Mouse (Mus musculus) forebrain, embryonic 15.5 days (tissue): ENCODE data around the gene Cks1b. TPM values are rescaled to one million over a fixed set of nuclear protein-coding genes. Genes with fewer than 3 reads are reported as not detected.

Source experiments
- ATAC-seq: fragments of 200-750 bp; cut with Nextera tagmentation; replicated peaks from 2 replicates; pipeline ENCODE4 v1.8.0; 2017; ENCODE audit warnings: mild to moderate bottlenecking, moderate TSS enrichment, moderate library complexity
- H3K27ac ChIP-seq: fragments of 300-500 bp; sonication (generic); replicated peaks from 2 replicates; pipeline ENCODE4 v1.5.1; 2015; ENCODE audit warnings: mild to moderate bottlenecking, inconsistent platforms
- H3K27me3 ChIP-seq: fragments of 300-500 bp; sonication (generic); 2 replicates; pipeline ENCODE4 v1.6.1; 2015; ENCODE audit warnings: inconsistent platforms
- H3K36me3 ChIP-seq: fragments of 300-500 bp; sonication (generic); 2 replicates; pipeline ENCODE4 v1.6.1; 2015; ENCODE audit warnings: mild to moderate bottlenecking, inconsistent platforms
- H3K4me1 ChIP-seq: fragments of 300-500 bp; sonication (generic); 2 replicates; pipeline ENCODE4 v1.6.1; 2015; ENCODE audit warnings: inconsistent platforms
- H3K4me2 ChIP-seq: fragments of 300-500 bp; sonication (generic); replicated peaks from 2 replicates; pipeline ENCODE4 v1.6.1; 2015; ENCODE audit warnings: mild to moderate bottlenecking, inconsistent platforms
- H3K4me3 ChIP-seq: fragments of 300-500 bp; sonication (generic); 2 replicates; pipeline ENCODE4 v1.5.1; 2015; ENCODE audit warnings: mild to moderate bottlenecking, inconsistent platforms
- H3K9ac ChIP-seq: fragments of 300-500 bp; sonication (generic); replicated peaks from 2 replicates; pipeline ENCODE4 v1.6.1; 2015; ENCODE audit warnings: mild to moderate bottlenecking, inconsistent platforms
- H3K9me3 ChIP-seq: fragments of 300-500 bp; sonication (generic); 2 replicates; pipeline ENCODE4 v1.6.1; 2016; ENCODE audit warnings: inconsistent platforms
- WGBS: fragments of 180-500 bp; shearing (Covaris S2); methylation state at CpG from one replicate; pipeline ENCODE4 v1.1.7; 2015; ENCODE audit warnings: mixed read lengths; 5-methylcytosine and 5-hydroxymethylcytosine counted together
- polyA plus RNA-seq: library from polyadenylated mRNA; unstranded; fragments of >200 nt; fragmentation: Nextera tagmentation; extraction: Ambion mirVana; gene quantifications from 2 replicates; pipeline ENCODE4 v1.2.1, GENCODE M21; 2015

Gene Cks1b
- polyA plus RNA-seq, 1 experiment from 2014 or later, result 165 TPM

- no peak overlapping the region for H3K9ac ChIP-seq
- WGBS, result 49% methylated on average over 12 of the region's 12 CpGs
Observed at GRCm38 (mm10) chr3:89384331-89385076, 33.7 kb downstream of the Cks1b start.

GRCm38 (mm10) chr3:89383651-89384255 is 34.4 kb downstream of the Cks1b start:
- H3K4me3 ChIP-seq, result no peak overlapping the region
- H3K9me3 ChIP-seq, result no peaks in the 10 kb centered on the region
- H3K4me1 ChIP-seq, result peaks cover 14% of the 10 kb centered on the region
- H3K9ac ChIP-seq, result no peak overlapping the region
- no peak overlapping the region for H3K27ac ChIP-seq
- 83% methylated on average over 5 of the region's 5 CpGs for WGBS
- no peak for ATAC-seq
- H3K4me2 ChIP-seq, result no peak overlapping the region
- H3K27me3 ChIP-seq, result no peaks in the 10 kb centered on the region
- H3K36me3 ChIP-seq, result no peaks in the 10 kb centered on the region

More at GRCm38 (mm10) chr3:89384331-89385076, 33.7 kb downstream of the Cks1b start:
- Histone ChIP-seq H3K4me2 (no peak overlapping the region), H3K27me3 (no peaks in the 10 kb centered on the region), H3K9me3 (no peaks in the 10 kb centered on the region), H3K27ac (no peak overlapping the region), H3K36me3 (no peaks in the 10 kb centered on the region), H3K4me3 (no peak overlapping the region), H3K4me1 (peaks cover 11% of the 10 kb centered on the region)
- no peak for ATAC-seq

- Histone ChIP-seq H3K36me3 (no peaks in the 10 kb centered on the region), H3K9ac (no peak overlapping the region), H3K27me3 (no peaks in the 10 kb centered on the region), H3K9me3 (no peaks in the 10 kb centered on the region), H3K4me3 (no peak overlapping the region), H3K4me2 (no peak overlapping the region), H3K4me1 (peaks cover 16% of the 10 kb centered on the region), H3K27ac (no peak overlapping the region)
- no peak for ATAC-seq
- 90% methylated on average over 5 of the region's 5 CpGs for WGBS
Observed at GRCm38 (mm10) chr3:89382950-89383349, 35.2 kb downstream of the Cks1b start.

- Histone ChIP-seq H3K9ac (no peak overlapping the region), H3K4me3 (no peak overlapping the region), H3K9me3 (no peaks in the 10 kb centered on the region), H3K27ac (no peak overlapping the region), H3K36me3 (no peaks in the 10 kb centered on the region), H3K4me1 (peaks cover 14% of the 10 kb centered on the region), H3K27me3 (no peaks in the 10 kb centered on the region), H3K4me2 (no peak overlapping the region)
- ATAC-seq, result no peak
- 81% methylated on average over 9 of the region's 9 CpGs for WGBS
Observed at GRCm38 (mm10) chr3:89382033-89382882, 35.9 kb downstream of the Cks1b start.

GRCm38 (mm10) chr3:89381233-89381632 is 37.0 kb downstream of the Cks1b start:
- peaks cover 14% of the 10 kb centered on the region for H3K4me1 ChIP-seq
- 85% methylated on average over 11 of the region's 11 CpGs for WGBS

GRCm38 (mm10) chr3:89380711-89381110 is 37.5 kb downstream of the Cks1b start:
- Histone ChIP-seq H3K27me3 (no peaks in the 10 kb centered on the region), H3K4me2 (no peak overlapping the region), H3K36me3 (no peaks in the 10 kb centered on the region), H3K9ac (no peak overlapping the region), H3K27ac (no peak overlapping the region), H3K4me3 (no peak overlapping the region), H3K9me3 (no peaks in the 10 kb centered on the region), H3K4me1 (peaks cover 14% of the 10 kb centered on the region)
- 96% methylated on average over 18 of the region's 18 CpGs for WGBS
- ATAC-seq, result no peak

More at GRCm38 (mm10) chr3:89381233-89381632, 37.0 kb downstream of the Cks1b start:
- Histone ChIP-seq H3K4me2 (no peak overlapping the region), H3K36me3 (no peaks in the 10 kb centered on the region), H3K4me3 (no peak overlapping the region), H3K9me3 (no peaks in the 10 kb centered on the region), H3K27ac (no peak overlapping the region), H3K9ac (no peak overlapping the region), H3K27me3 (no peaks in the 10 kb centered on the region)
- no peak for ATAC-seq

GRCm38 (mm10) chr3:89380291-89380690 is 37.9 kb downstream of the Cks1b start:
- no peaks in the 10 kb centered on the region for H3K27me3 ChIP-seq
- WGBS, result 92% methylated on average over 14 of the region's 14 CpGs

GRCm38 (mm10) chr3:89379388-89380131 is 38.6 kb downstream of the Cks1b start:
- H3K9ac ChIP-seq, result no peak overlapping the region
- no peaks in the 10 kb centered on the region for H3K36me3 ChIP-seq
- H3K27ac ChIP-seq, result no peak overlapping the region
- 89% methylated on average over 31 of the region's 31 CpGs for WGBS
- peaks cover 14% of the 10 kb centered on the region for H3K4me1 ChIP-seq
- no peak overlapping the region for H3K4me2 ChIP-seq
- no peaks in the 10 kb centered on the region for H3K9me3 ChIP-seq
- ATAC-seq, result no peak
- H3K4me3 ChIP-seq, result no peak overlapping the region
- H3K27me3 ChIP-seq, result no peaks in the 10 kb centered on the region

More at GRCm38 (mm10) chr3:89380291-89380690, 37.9 kb downstream of the Cks1b start:
- Histone ChIP-seq H3K27ac (no peak overlapping the region), H3K4me3 (no peak overlapping the region), H3K4me2 (no peak overlapping the region), H3K4me1 (peaks cover 14% of the 10 kb centered on the region), H3K9ac (no peak overlapping the region), H3K36me3 (no peaks in the 10 kb centered on the region), H3K9me3 (no peaks in the 10 kb centered on the region)
- no peak for ATAC-seq

- peak overlapping the region; percentile 71 for H3K9ac ChIP-seq
- peak overlapping the region; percentile 98 for H3K4me2 ChIP-seq
- no peaks in the 10 kb centered on the region for H3K36me3 ChIP-seq
- 1% methylated on average over 25 of the region's 29 CpGs for WGBS
- H3K9me3 ChIP-seq, result no peaks in the 10 kb centered on the region
- H3K27ac ChIP-seq, result 0 out of 2 replicates have a peak overlapping the region, but pooled peaks have one; percentile 23
- H3K4me3 ChIP-seq, result peak overlapping the region; percentile 60
- ATAC-seq, result peak; percentile 87
- peaks cover 14% of the 10 kb centered on the region for H3K4me1 ChIP-seq
- H3K27me3 ChIP-seq, result no peaks in the 10 kb centered on the region
Observed at GRCm38 (mm10) chr3:89378394-89379067, 39.7 kb downstream of the Cks1b start.

GRCm38 (mm10) chr3:89377831-89378230 is 40.4 kb downstream of the Cks1b start:
- Histone ChIP-seq H3K9me3 (no peaks in the 10 kb centered on the region), H3K4me2 (peak overlapping the region; percentile 98), H3K4me1 (peaks cover 14% of the 10 kb centered on the region), H3K4me3 (no peak overlapping the region), H3K27me3 (no peaks in the 10 kb centered on the region), H3K36me3 (no peaks in the 10 kb centered on the region), H3K27ac (no peak overlapping the region), H3K9ac (no peak overlapping the region)
- ATAC-seq, result 0 out of 2 replicates have a peak, but pooled peaks have one; percentile 14
- WGBS, result 72% methylated on average over 4 of the region's 4 CpGs

- Histone ChIP-seq H3K4me2 (no peak overlapping the region), H3K27me3 (no peaks in the 10 kb centered on the region), H3K4me3 (no peak overlapping the region), H3K27ac (no peak overlapping the region), H3K9me3 (no peaks in the 10 kb centered on the region), H3K4me1 (peaks cover 9% of the 10 kb centered on the region), H3K36me3 (no peaks in the 10 kb centered on the region), H3K9ac (no peak overlapping the region)
- no peak for ATAC-seq
- 50% methylated on average over 5 of the region's 5 CpGs for WGBS
Observed at GRCm38 (mm10) chr3:89373581-89374231, 44.5 kb downstream of the Cks1b start.
